Mouse (Mus musculus): ENCODE results near the gene Hist1h4f. TPM values are rescaled to one million over a fixed set of nuclear protein-coding genes. Genes with fewer than 3 reads are reported as not detected.
"Not testable (repeated sequence)": the region's sequence is repeated elsewhere in the genome, so short reads cannot be mapped to it uniquely, and the experiment has no call there.

Gene Hist1h4f
- polyA plus RNA-seq, 1 experiment from 2014 or later = 1.4 TPM

- peak overlapping the region; percentile 69 for H3K4me2 ChIP-seq (replicated peaks)
- H3K36me3 ChIP-seq = no peaks in the 10 kb centered on the region
- H3K9me3 ChIP-seq (replicated peaks) = no peaks in the 10 kb centered on the region
- peak overlapping the region; percentile 94 for H3K27ac ChIP-seq
- peaks cover 24% of the 10 kb centered on the region for H3K4me1 ChIP-seq
- H3K4me3 ChIP-seq = peak overlapping the region; percentile 37
- WGBS = under 1% methylated on average over 21 of the region's 21 CpGs
- H3K27me3 ChIP-seq = no peaks in the 10 kb centered on the region
- ATAC-seq (ENCODE audit: low FRiP score) = peak; percentile 23; the same call in 1 of the 2 replicates
- H3K9ac ChIP-seq = peak overlapping the region; percentile 75
Observed at GRCm38 (mm10) chr13:23585029-23585441, 33.6 kb upstream of the Hist1h4f start.

GRCm38 (mm10) chr13:23584331-23584730 lies 32.9 kb upstream of the Hist1h4f start:
- Histone ChIP-seq H3K36me3 (no peaks in the 10 kb centered on the region), H3K4me3 (peak overlapping the region; percentile 37; the same call in 1 of the 2 replicates), H3K27ac (peak overlapping the region; percentile 94), H3K4me2 (replicated peaks) (peak overlapping the region; percentile 69), H3K4me1 (peaks cover 24% of the 10 kb centered on the region), H3K9ac (peak overlapping the region; percentile 75), H3K27me3 (no peaks in the 10 kb centered on the region), H3K9me3 (replicated peaks) (no peaks in the 10 kb centered on the region)
- ATAC-seq (ENCODE audit: low FRiP score) = no peak

- no peak overlapping the region for H3K4me3 ChIP-seq
- H3K4me2 ChIP-seq (replicated peaks) = peak overlapping the region; percentile 15; the same call in 1 of the 2 replicates
- no peaks in the 10 kb centered on the region for H3K9me3 ChIP-seq (replicated peaks)
- ATAC-seq (ENCODE audit: low FRiP score) = no peak
- H3K9ac ChIP-seq = peak overlapping the region; percentile 1; the same call in 1 of the 2 replicates
- H3K36me3 ChIP-seq = no peaks in the 10 kb centered on the region
- peak overlapping the region; percentile 84 for H3K27ac ChIP-seq
- H3K27me3 ChIP-seq = no peaks in the 10 kb centered on the region
- H3K4me1 ChIP-seq = peaks cover 24% of the 10 kb centered on the region
Observed at GRCm38 (mm10) chr13:23583387-23584068, 32.1 kb upstream of the Hist1h4f start.

- peak overlapping the region; percentile 68 for H3K9ac ChIP-seq
- H3K4me1 ChIP-seq = peaks cover 24% of the 10 kb centered on the region
- no peaks in the 10 kb centered on the region for H3K9me3 ChIP-seq (replicated peaks)
- H3K36me3 ChIP-seq = no peaks in the 10 kb centered on the region
- no peaks in the 10 kb centered on the region for H3K27me3 ChIP-seq
- H3K27ac ChIP-seq = peak overlapping the region; percentile 84
- 2% methylated on average over 6 of the region's 6 CpGs for WGBS
- H3K4me3 ChIP-seq = peak overlapping the region; percentile 51
- H3K4me2 ChIP-seq (replicated peaks) = peak overlapping the region; percentile 87
- ATAC-seq (ENCODE audit: low FRiP score) = no peak
Observed at GRCm38 (mm10) chr13:23582219-23583056, 31.0 kb upstream of the Hist1h4f start.

DNA sequence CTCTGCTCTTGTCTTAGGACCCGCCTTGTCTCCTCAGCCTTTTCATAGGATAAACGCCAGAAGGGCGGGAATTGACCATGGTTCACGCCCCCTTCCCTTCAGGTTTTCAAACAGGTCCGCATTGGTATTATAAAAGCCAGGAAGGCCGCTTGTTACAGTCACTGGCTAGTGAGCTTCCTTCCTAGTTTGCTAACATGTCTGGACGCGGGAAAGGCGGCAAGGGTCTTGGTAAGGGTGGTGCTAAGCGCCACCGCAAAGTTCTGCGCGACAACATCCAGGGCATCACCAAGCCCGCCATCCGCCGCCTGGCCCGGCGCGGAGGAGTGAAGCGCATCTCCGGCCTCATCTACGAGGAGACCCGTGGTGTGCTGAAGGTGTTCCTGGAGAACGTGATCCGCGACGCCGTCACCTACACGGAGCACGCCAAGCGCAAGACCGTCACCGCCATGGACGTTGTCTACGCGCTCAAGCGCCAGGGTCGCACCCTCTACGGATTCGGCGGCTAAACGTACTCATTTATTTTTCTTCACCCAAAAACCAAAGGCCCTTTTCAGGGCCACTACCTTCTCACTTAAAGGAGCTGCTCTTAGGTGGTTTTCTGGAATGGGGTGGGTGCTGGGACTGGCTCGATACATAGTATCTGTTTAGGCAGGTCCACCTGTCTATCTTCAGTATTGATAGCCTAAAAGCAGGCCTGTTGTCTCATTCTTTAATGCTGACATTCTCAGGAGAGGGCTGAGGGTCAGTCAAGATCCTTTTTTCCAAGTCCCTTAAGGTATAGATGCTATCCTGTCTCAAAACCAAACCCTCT lies 30.2 kb upstream of the Hist1h4f start, which contains the start of gene Hist1h4d:
Hist1h4d (plus strand) TSS at position 191 of the 811 bp plus-strand sequence.
- Histone ChIP-seq H3K36me3 (no peaks in the 10 kb centered on the region), H3K4me3 (peak within 1 kb of the TSS; percentile 51), H3K9me3 (replicated peaks) (no peaks in the 10 kb centered on the region), H3K4me1 (peaks cover 30% of the 10 kb centered on the region), H3K4me2 (replicated peaks) (peak within 1 kb of the TSS; percentile 87), H3K27me3 (no peaks in the 10 kb centered on the region), H3K9ac (peak within 1 kb of the TSS; percentile 68), H3K27ac (peak within 1 kb of the TSS; percentile 84)
- under 1% methylated on average over 43 of the region's 43 CpGs for WGBS
- peak; percentile 88 for ATAC-seq (ENCODE audit: low FRiP score)

DNA sequence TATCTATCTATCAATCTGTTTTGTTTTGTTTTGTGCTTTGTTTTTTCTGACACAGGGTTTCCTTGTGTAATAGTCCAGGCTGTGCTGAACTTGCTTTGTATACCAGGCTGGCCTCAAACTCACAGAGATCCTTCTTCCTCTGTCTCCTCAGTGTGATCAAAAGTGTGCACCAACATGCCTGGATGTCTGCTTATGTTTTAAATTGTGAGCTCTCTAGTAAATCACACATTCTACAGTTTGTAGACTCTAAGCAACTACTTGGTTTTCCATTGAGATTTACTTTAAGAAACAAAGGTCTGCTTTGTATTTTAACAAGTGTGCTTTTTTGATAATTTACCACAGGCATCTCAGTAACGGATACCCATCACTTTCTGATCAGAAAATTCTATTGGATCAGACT lies 26.4 kb upstream of the Hist1h4f start:
- Histone ChIP-seq H3K36me3 (no peaks in the 10 kb centered on the region), H3K9ac (no peak overlapping the region), H3K4me3 (no peak overlapping the region), H3K9me3 (replicated peaks) (no peaks in the 10 kb centered on the region), H3K27me3 (no peaks in the 10 kb centered on the region), H3K4me1 (peaks cover 31% of the 10 kb centered on the region), H3K4me2 (replicated peaks) (no peak overlapping the region), H3K27ac (no peak overlapping the region)
- WGBS = 93% methylated on average over 1 of the region's 1 CpGs
- ATAC-seq (ENCODE audit: low FRiP score) = no peak

GRCm38 (mm10) chr13:23576906-23577639 lies 25.6 kb upstream of the Hist1h4f start:
- no peaks in the 10 kb centered on the region for H3K36me3 ChIP-seq
- peak overlapping the region; percentile 83 for H3K27ac ChIP-seq
- H3K4me3 ChIP-seq = peak overlapping the region; percentile 44; the same call in 1 of the 2 replicates
- peak overlapping the region; percentile 63 for H3K9ac ChIP-seq
- no peaks in the 10 kb centered on the region for H3K27me3 ChIP-seq
- no peaks in the 10 kb centered on the region for H3K9me3 ChIP-seq (replicated peaks)
- H3K4me2 ChIP-seq (replicated peaks) = peak overlapping the region; percentile 73
- H3K4me1 ChIP-seq = peaks cover 32% of the 10 kb centered on the region
- ATAC-seq (ENCODE audit: low FRiP score) = no peak
- 51% methylated on average over 6 of the region's 6 CpGs for WGBS

GRCm38 (mm10) chr13:23576351-23576881 lies 25.0 kb upstream of the Hist1h4f start:
- whole genome bisulfite sequencing = 4% methylated on average over 7 of the region's 7 CpGs
- peak overlapping the region; percentile 83 for H3K27ac ChIP-seq
- H3K27me3 ChIP-seq = no peaks in the 10 kb centered on the region
- peaks cover 29% of the 10 kb centered on the region for H3K4me1 ChIP-seq
- H3K36me3 ChIP-seq = no peaks in the 10 kb centered on the region
- peak overlapping the region; percentile 63 for H3K9ac ChIP-seq
- H3K4me2 ChIP-seq (replicated peaks) = peak overlapping the region; percentile 73
- no peak for ATAC-seq (ENCODE audit: low FRiP score)
- no peaks in the 10 kb centered on the region for H3K9me3 ChIP-seq (replicated peaks)
- peak overlapping the region; percentile 44 for H3K4me3 ChIP-seq

DNA sequence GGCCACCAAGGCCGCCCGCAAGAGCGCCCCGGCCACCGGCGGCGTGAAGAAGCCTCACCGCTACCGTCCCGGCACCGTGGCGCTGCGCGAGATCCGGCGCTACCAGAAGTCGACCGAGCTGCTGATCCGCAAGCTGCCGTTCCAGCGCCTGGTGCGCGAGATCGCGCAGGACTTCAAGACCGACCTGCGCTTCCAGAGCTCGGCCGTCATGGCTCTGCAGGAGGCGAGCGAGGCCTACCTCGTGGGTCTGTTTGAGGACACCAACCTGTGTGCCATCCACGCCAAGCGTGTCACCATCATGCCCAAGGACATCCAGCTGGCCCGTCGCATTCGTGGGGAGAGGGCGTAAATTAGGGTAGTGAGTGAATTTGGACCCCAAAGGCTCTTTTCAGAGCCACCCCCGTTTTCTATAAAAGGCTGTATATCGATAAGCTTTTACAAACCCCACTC lies 24.4 kb upstream of the Hist1h4f start:
- H3K27me3 ChIP-seq; H3K9me3 ChIP-seq (replicated peaks); ATAC-seq (ENCODE audit: low FRiP score); H3K36me3 ChIP-seq: not testable (repeated sequence)
- peak overlapping the region; percentile 83 for H3K27ac ChIP-seq
- peak overlapping the region; percentile 73 for H3K4me2 ChIP-seq (replicated peaks)
- H3K4me1 ChIP-seq = peaks cover 29% of the 10 kb centered on the region
- WGBS = 2% methylated on average over 11 of the region's 40 CpGs
- peak overlapping the region; percentile 44 for H3K4me3 ChIP-seq
- peak overlapping the region; percentile 63 for H3K9ac ChIP-seq

- Histone ChIP-seq H3K9ac (peak within 1 kb of the TSS; percentile 63), H3K9me3 (replicated peaks) (no peaks in the 10 kb centered on the region), H3K36me3 (no peaks in the 10 kb centered on the region), H3K4me3 (peak within 1 kb of the TSS; percentile 44), H3K4me2 (replicated peaks) (peak within 1 kb of the TSS; percentile 73), H3K27ac (peak within 1 kb of the TSS; percentile 87), H3K4me1 (peaks cover 29% of the 10 kb centered on the region), H3K27me3 (no peaks in the 10 kb centered on the region)
- WGBS = under 1% methylated on average over 18 of the region's 18 CpGs
- peak; percentile 60 for ATAC-seq (ENCODE audit: low FRiP score)
Observed at GRCm38 (mm10) chr13:23575271-23575851, 23.9 kb upstream of the Hist1h4f start, which contains the start of gene Hist1h3d. TSS of gene Hist1h3d (plus strand) at chr13:23575763.

All from hindbrain, embryonic 12.5 days (tissue).